Mouse (Mus musculus): Measurements from ENCODE around the gene Evc. TPM values are rescaled to one million over a fixed set of nuclear protein-coding genes. Genes with fewer than 3 reads are reported as not detected.

Gene Evc
- total RNA-seq, 2 experiments from 2014 or later: 16.5 to 36.6 TPM

- intact Hi-C loops (cut with DNase I): loop anchor here (10.0 kb wide), 1 partner anchor 424 kb away; the partner anchor contains the start of gene Stk32b
- Histone ChIP-seq H3K4me3 (no peak overlapping the region), H3K27ac (no peak overlapping the region)
- no peak for DNase-seq
- peak; percentile 57 for TF ChIP-seq CTCF (IDR thresholded peaks at IDR 0.05)
Measured at GRCm38 (mm10) chr5:37290983-37291382, 45.7 kb downstream of the Evc start.

- intact Hi-C loops (cut with DNase I): no loop called here
- H3K4me3 ChIP-seq: no peak overlapping the region
- TF ChIP-seq CTCF (IDR thresholded peaks at IDR 0.05): peak; percentile 80
- H3K27ac ChIP-seq: no peak overlapping the region
- no peak for DNase-seq
Measured at GRCm38 (mm10) chr5:37289236-37289635, 47.5 kb downstream of the Evc start.

GRCm38 (mm10) chr5:37288374-37288773 is 48.3 kb downstream of the Evc start:
- no peak overlapping the region for H3K4me3 ChIP-seq
- H3K27ac ChIP-seq: no peak overlapping the region
- DNase-seq: peak; percentile 51
- peak; percentile 62 for TF ChIP-seq CTCF (IDR thresholded peaks at IDR 0.05)
- intact Hi-C loops (cut with DNase I): no loop called here

- intact Hi-C loops (cut with DNase I): no loop called here
Measured at GRCm38 (mm10) chr5:37281021-37281420, 55.7 kb downstream of the Evc start.

GRCm38 (mm10) chr5:37263816-37264215 is 72.9 kb downstream of the Evc start:
- intact Hi-C loops (cut with DNase I): no loop called here
- TF ChIP-seq CTCF (IDR thresholded peaks at IDR 0.05): no peak
- H3K27ac ChIP-seq: no peak overlapping the region
- no peak overlapping the region for H3K4me3 ChIP-seq
- DNase-seq: no peak

More at GRCm38 (mm10) chr5:37281021-37281420, 55.7 kb downstream of the Evc start:
- H3K27ac ChIP-seq: no peak overlapping the region
- H3K4me3 ChIP-seq: no peak overlapping the region
- no peak for TF ChIP-seq CTCF (IDR thresholded peaks at IDR 0.05)
- no peak for DNase-seq

GRCm38 (mm10) chr5:37261734-37262133 is 75.0 kb downstream of the Evc start:
- DNase-seq: no peak
- no peak for TF ChIP-seq CTCF (IDR thresholded peaks at IDR 0.05)
- Histone ChIP-seq H3K27ac (no peak overlapping the region), H3K4me3 (no peak overlapping the region)
- intact Hi-C loops (cut with DNase I): no loop called here

GRCm38 (mm10) chr5:37257243-37257642 is 79.5 kb downstream of the Evc start:
- no peak for TF ChIP-seq CTCF (IDR thresholded peaks at IDR 0.05)
- H3K27ac ChIP-seq: no peak overlapping the region
- no peak overlapping the region for H3K4me3 ChIP-seq
- peak; percentile 23 for DNase-seq
- intact Hi-C loops (cut with DNase I): no loop called here

- intact Hi-C loops (cut with DNase I): no loop called here
- no peak for TF ChIP-seq CTCF (IDR thresholded peaks at IDR 0.05)
Measured at GRCm38 (mm10) chr5:37256823-37257222, 79.9 kb downstream of the Evc start.

GRCm38 (mm10) chr5:37254523-37254922 is 82.2 kb downstream of the Evc start:
- intact Hi-C loops (cut with DNase I): no loop called here
- no peak for TF ChIP-seq CTCF (IDR thresholded peaks at IDR 0.05)
- H3K27ac ChIP-seq: no peak overlapping the region
- no peak overlapping the region for H3K4me3 ChIP-seq
- DNase-seq: no peak

More at GRCm38 (mm10) chr5:37256823-37257222, 79.9 kb downstream of the Evc start:
- H3K27ac ChIP-seq: no peak overlapping the region
- DNase-seq: no peak
- H3K4me3 ChIP-seq: no peak overlapping the region

GRCm38 (mm10) chr5:37252101-37252804 is 84.4 kb downstream of the Evc start:
- intact Hi-C loops (cut with DNase I): no loop called here
- no peak overlapping the region for H3K27ac ChIP-seq
- H3K4me3 ChIP-seq: no peak overlapping the region
- TF ChIP-seq CTCF (IDR thresholded peaks at IDR 0.05): no peak
- DNase-seq: no peak

- DNase-seq: no peak
- no peak overlapping the region for H3K27ac ChIP-seq
- TF ChIP-seq CTCF (IDR thresholded peaks at IDR 0.05): no peak
- intact Hi-C loops (cut with DNase I): no loop called here
- H3K4me3 ChIP-seq: no peak overlapping the region
Measured at GRCm38 (mm10) chr5:37251596-37251995, 85.1 kb downstream of the Evc start.

- no peak overlapping the region for H3K27ac ChIP-seq
- TF ChIP-seq CTCF (IDR thresholded peaks at IDR 0.05): no peak
- no peak for DNase-seq
- no peak overlapping the region for H3K4me3 ChIP-seq
- intact Hi-C loops (cut with DNase I): no loop called here
Measured at GRCm38 (mm10) chr5:37248870-37249269, 87.8 kb downstream of the Evc start.

- Histone ChIP-seq H3K4me3 (no peak overlapping the region), H3K27ac (no peak overlapping the region)
- no peak for DNase-seq
- no peak for TF ChIP-seq CTCF (IDR thresholded peaks at IDR 0.05)
- intact Hi-C loops (cut with DNase I): no loop called here
Measured at GRCm38 (mm10) chr5:37247456-37247855, 89.2 kb downstream of the Evc start.
